Mouse (Mus musculus) frontal cortex, postnatal 36 days (tissue): ENCODE data around the gene Fgd5.

Experiments
- DNase-seq, 2 experiments: peaks; one replicate each; pipeline ENCODE4 v3.0.0; 2022; ENCODE audit warnings: low spot score in 2 of 2

Fgd5 gene

GRCm38 (mm10) chr6:92004806-92005205 is 26.1 kb downstream of the Fgd5 start:
- no peak for DNase-seq

- no peak for DNase-seq
Observed at GRCm38 (mm10) chr6:92010895-92011294, 32.2 kb downstream of the Fgd5 start.

- DNase-seq, result no peak
Observed at GRCm38 (mm10) chr6:92012413-92012812, 33.7 kb downstream of the Fgd5 start.

GRCm38 (mm10) chr6:92013035-92013434 is 34.4 kb downstream of the Fgd5 start:
- DNase-seq, result no peak

- DNase-seq, result no peak
Observed at GRCm38 (mm10) chr6:92013620-92014019, 34.9 kb downstream of the Fgd5 start.

- DNase-seq, result no peak
Observed at GRCm38 (mm10) chr6:92014936-92015335, 36.3 kb downstream of the Fgd5 start.

GRCm38 (mm10) chr6:92015848-92016247 is 37.2 kb downstream of the Fgd5 start:
- DNase-seq, result no peak

- DNase-seq, result no peak
Observed at GRCm38 (mm10) chr6:92016738-92017137, 38.1 kb downstream of the Fgd5 start.

- DNase-seq, result no peak
Observed at GRCm38 (mm10) chr6:92018421-92018820, 39.7 kb downstream of the Fgd5 start.

- no peak for DNase-seq
Observed at GRCm38 (mm10) chr6:92021061-92021460, 42.4 kb downstream of the Fgd5 start.

- DNase-seq, result no peak
Observed at GRCm38 (mm10) chr6:92021506-92021905, 42.8 kb downstream of the Fgd5 start.

- no peak for DNase-seq
Observed at GRCm38 (mm10) chr6:92025252-92025651, 46.6 kb downstream of the Fgd5 start.

GRCm38 (mm10) chr6:92027379-92027778 is 48.7 kb downstream of the Fgd5 start:
- DNase-seq, result no peak

- no peak for DNase-seq
Observed at GRCm38 (mm10) chr6:92030646-92031045, 52.0 kb downstream of the Fgd5 start.

- DNase-seq, result no peak
Observed at GRCm38 (mm10) chr6:92034713-92035112, 56.0 kb downstream of the Fgd5 start.

GRCm38 (mm10) chr6:92036372-92036771 is 57.7 kb downstream of the Fgd5 start:
- no peak for DNase-seq

- no peak for DNase-seq
Observed at GRCm38 (mm10) chr6:92038158-92038557, 59.5 kb downstream of the Fgd5 start.

- no peak for DNase-seq
Observed at GRCm38 (mm10) chr6:92041271-92041670, 62.6 kb downstream of the Fgd5 start.

- DNase-seq, result peak in 1 of 2 experiments; percentile 29
Observed at GRCm38 (mm10) chr6:92042055-92042454, 63.4 kb downstream of the Fgd5 start.

- no peak for DNase-seq
Observed at GRCm38 (mm10) chr6:92042850-92043249, 64.2 kb downstream of the Fgd5 start.

- no peak for DNase-seq
Observed at GRCm38 (mm10) chr6:92057768-92058167, 79.1 kb downstream of the Fgd5 start.

GRCm38 (mm10) chr6:92061725-92062124 is 83.0 kb downstream of the Fgd5 start:
- DNase-seq, result no peak

GRCm38 (mm10) chr6:92063452-92063851 is 84.8 kb downstream of the Fgd5 start:
- no peak for DNase-seq

- DNase-seq, result peak; percentile 30 to 41
Observed at GRCm38 (mm10) chr6:92064101-92064500, 85.4 kb downstream of the Fgd5 start.
